Mouse (Mus musculus) bone marrow macrophage, adult 2 months (primary cell): ENCODE measurements at regions not wholly inside any gene's neighbourhood (a gene's known extent, or its start where the extent isn't known, plus 50 kb on each side); places are given as distances from the start of the nearest gene placed in this dataset.

Experiments
- CTCF ChIP-seq: IDR thresholded peaks from 2 replicates; pipeline ENCODE4 v1.5.1; 2012; ENCODE audit warnings: low read depth, mild to moderate bottlenecking, low read length, moderate library complexity
- POLR2A ChIP-seq: IDR thresholded peaks from 2 replicates; pipeline ENCODE4 v1.6.1; 2012; ENCODE audit warnings: mild to moderate bottlenecking, low read depth, low read length, borderline replicate concordance

DNA sequence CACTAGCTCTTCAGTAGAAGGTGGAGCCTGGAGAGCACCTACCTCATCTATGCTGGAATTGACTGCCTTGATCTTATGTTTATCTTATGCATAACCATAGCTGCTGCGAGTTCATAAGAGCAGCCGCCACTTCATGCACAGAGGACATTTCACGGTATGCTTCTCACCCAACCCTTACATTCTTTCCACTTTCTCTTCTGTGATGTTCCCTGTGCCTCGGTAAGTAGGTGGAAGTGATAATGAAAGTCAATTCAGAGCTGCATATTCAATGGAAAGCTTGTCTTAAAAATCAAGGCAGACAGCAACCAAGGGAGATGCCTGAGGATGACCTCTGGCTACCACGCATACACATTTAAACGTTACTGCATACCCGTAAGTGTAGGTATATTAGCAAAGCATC lies 548.9 kb upstream of the Castor2 start:
- TF ChIP-seq CTCF: no peak
- no peak for TF ChIP-seq POLR2A
